Mouse (Mus musculus): ENCODE data around the gene Aipl1. TPM values are rescaled to one million over a fixed set of nuclear protein-coding genes. Genes with fewer than 3 reads are reported as not detected.

Aipl1 gene
- total and polyA plus RNA-seq, 3 experiments: 0.71 to 0.93 (median 0.81) TPM

DNA sequence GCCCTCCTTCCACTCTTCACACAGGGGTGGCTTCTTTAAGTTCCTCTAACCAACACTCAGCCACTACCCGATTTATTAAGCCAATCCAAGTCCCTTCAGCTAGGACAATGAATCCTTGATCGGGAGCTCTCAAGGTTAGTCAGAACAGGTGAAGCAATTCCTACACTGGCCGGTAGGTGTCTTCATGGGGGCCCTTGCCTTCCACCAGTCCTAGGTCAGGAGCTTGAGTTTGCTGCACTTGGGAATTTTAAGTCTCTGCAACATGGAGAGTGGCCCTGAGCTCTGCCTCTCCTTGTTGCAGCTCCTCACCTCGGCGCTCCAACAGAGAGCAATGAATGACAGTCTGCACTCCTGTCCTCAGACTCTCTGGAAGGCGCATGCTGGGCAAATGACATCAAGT, 29.0 kb upstream of the Aipl1 start:
- no peak for TF ChIP-seq CHD2 (IDR thresholded peaks at IDR 0.05; ENCODE audit: low read length)
- no peak for TF ChIP-seq EP300 (IDR thresholded peaks at IDR 0.05; ENCODE audit: low read length)
- no peak for TF ChIP-seq ZKSCAN1 (IDR thresholded peaks at IDR 0.05; ENCODE audit: borderline replicate concordance, low read depth, low read length)
- no peak for TF ChIP-seq CHD1 (IDR thresholded peaks at IDR 0.05; ENCODE audit: low read depth, low read length)
- no peak for TF ChIP-seq USF1 (IDR thresholded peaks at IDR 0.05; ENCODE audit: low read depth, low read length)
- TF ChIP-seq NELFE (IDR thresholded peaks at IDR 0.05; ENCODE audit: low read depth, low read length): no peak
- no peak for TF ChIP-seq TBP (conservative IDR thresholded peaks at IDR 0.05; ENCODE audit: low read depth, low read length)
- TF ChIP-seq E2F4 (IDR thresholded peaks at IDR 0.05; ENCODE audit: insufficient replicate concordance, low read depth, low read length): no peak
- TF ChIP-seq GABPA (IDR thresholded peaks at IDR 0.05; ENCODE audit: insufficient replicate concordance, low read depth, low read length): no peak
- TF ChIP-seq HCFC1 (IDR thresholded peaks at IDR 0.05; ENCODE audit: low read depth, low read length): no peak
- TF ChIP-seq ZC3H11A (IDR thresholded peaks at IDR 0.05; ENCODE audit: low read depth, low read length): no peak
- TF ChIP-seq JUN (IDR thresholded peaks at IDR 0.05; ENCODE audit: insufficient read depth, low read depth, low read length): no peak
- no peak for TF ChIP-seq MAZ (IDR thresholded peaks at IDR 0.05; ENCODE audit: low read depth, low read length)
- no peak for TF ChIP-seq MAFK (IDR thresholded peaks at IDR 0.05; ENCODE audit: insufficient replicate concordance, low read length)
- no peak for TF ChIP-seq ZMIZ1 (IDR thresholded peaks at IDR 0.05; ENCODE audit: low read depth, low read length)
- no peak for TF ChIP-seq ETS1 (conservative IDR thresholded peaks at IDR 0.05; ENCODE audit: low read depth, low read length)
- TF ChIP-seq USF2 (conservative IDR thresholded peaks at IDR 0.05; ENCODE audit: low read depth, low read length): no peak
- TF ChIP-seq POLR2A (IDR thresholded peaks at IDR 0.05; ENCODE audit: low read depth, low read length): no peak
- TF ChIP-seq JUND (conservative IDR thresholded peaks at IDR 0.05; ENCODE audit: low read depth, low read length): no peak
- 0 out of 2 replicates have a peak, but pooled peaks have one; percentile 10 for TF ChIP-seq ELF1 (IDR thresholded peaks at IDR 0.05; ENCODE audit: low read depth, low read length)
- TF ChIP-seq TCF12 (IDR thresholded peaks at IDR 0.05; ENCODE audit: low read depth, low read length): no peak
- TF ChIP-seq RCOR1 (conservative IDR thresholded peaks at IDR 0.05; ENCODE audit: low read depth, low read length): no peak
- no peak for TF ChIP-seq KAT2A (IDR thresholded peaks at IDR 0.05; ENCODE audit: insufficient replicate concordance, low read length)
- no peak for TF ChIP-seq MXI1 (IDR thresholded peaks at IDR 0.05; ENCODE audit: low read depth, low read length)
- TF ChIP-seq IRF4 (IDR thresholded peaks at IDR 0.05; ENCODE audit: low read depth, low read length): no peak
- TF ChIP-seq CTCF (conservative IDR thresholded peaks at IDR 0.05 in 1 of 2, IDR thresholded peaks at IDR 0.05 in 1 of 2; ENCODE audit: low read depth in 2 of 2, low read length in 2 of 2): peak; percentile 69 to 82
- TF ChIP-seq SMC3 (IDR thresholded peaks at IDR 0.05; ENCODE audit: low read depth, low read length): peak; percentile 54
- TF ChIP-seq ZNF384 (IDR thresholded peaks at IDR 0.05; ENCODE audit: low read depth, low read length): no peak
- no peak for TF ChIP-seq BHLHE40 (IDR thresholded peaks at IDR 0.05; ENCODE audit: low read depth, low read length)
- no peak for TF ChIP-seq POLR2AphosphoS2 (IDR thresholded peaks at IDR 0.05; ENCODE audit: low read depth, low read length)
- TF ChIP-seq MYC (IDR thresholded peaks at IDR 0.05; ENCODE audit: low read depth, low read length): no peak
- TF ChIP-seq MEF2A (IDR thresholded peaks at IDR 0.05; ENCODE audit: borderline replicate concordance, low read depth, low read length): no peak
- TF ChIP-seq RAD21 (IDR thresholded peaks at IDR 0.05; ENCODE audit: low read depth, low read length): peak; percentile 37
- no peak for TF ChIP-seq NRF1 (IDR thresholded peaks at IDR 0.05; ENCODE audit: low read depth, low read length)
- dilution Hi-C loops (cut with MboI; ENCODE audit: extremely low pct_ligation_motif_present, extremely low pct_unique_long_range_greater_than_20kb, low sequenced_read_pairs): no loop called here
- DNase-seq (ENCODE audit: extremely low read depth): peak; percentile 60
- no peak overlapping the region for H3K4me3 ChIP-seq (replicated peaks in 1 of 3; ENCODE audit: low read depth in 2 of 3, low read length in 2 of 3, poor library complexity in 1 of 3)
- no peaks in the 10 kb centered on the region for H3K9me3 ChIP-seq (replicated peaks; ENCODE audit: low read length)
- peaks cover 19% of the 10 kb centered on the region for H3K27me3 ChIP-seq (replicated peaks)
- peaks cover 50 to 67% of the 10 kb centered on the region in 2 experiments for H3K4me1 ChIP-seq (ENCODE audit: control insufficient read depth in 1 of 2, insufficient read depth in 2 of 2)
- no peaks in the 10 kb centered on the region for H3K36me3 ChIP-seq (replicated peaks in 1 of 2; ENCODE audit: control insufficient read depth in 1 of 2, insufficient read depth in 1 of 2, low read length in 1 of 2)
- no peaks in the 10 kb centered on the region for H3K79me2 ChIP-seq (replicated peaks; ENCODE audit: control insufficient read depth, extremely low read depth, insufficient read depth, poor library complexity, severe bottlenecking)
- in situ Hi-C loops (cut with MboI; ENCODE audit: low pct_ligation_motif_present, low pct_unique_long_range_greater_than_20kb, low sequenced_read_pairs): loop anchor here (5.0 kb wide), 1 partner anchor 141 kb away; the partner anchor contains the start of genes 4933427D14Rik, Gm43951 and Txndc17
- H3K27ac ChIP-seq (ENCODE audit: insufficient read depth, low read depth): no peak overlapping the region
- H3K9ac ChIP-seq (ENCODE audit: insufficient read depth, low read depth): no peak overlapping the region
- no peak overlapping the region for H3K4me2 ChIP-seq (ENCODE audit: insufficient read depth, low read depth, poor library complexity, severe bottlenecking)

Measured in CH12.LX (cell line).